Mouse (Mus musculus) right cerebral cortex, postnatal 14 days (tissue): Measurements from ENCODE around the gene Ndrg2.
A peak's percentile ranks its signal among the peaks of the same experiment; 100 is the strongest.
"Not testable (repeated sequence)": the region's sequence is repeated elsewhere in the genome, so short reads cannot be mapped to it uniquely, and the experiment has no call there.

Experiments used
- DNase-seq: peaks from one replicate; pipeline ENCODE4 v3.0.0; 2022

Gene Ndrg2

GRCm38 (mm10) chr14:51863603-51864002, 50.4 kb downstream of the Ndrg2 start:
- peak; percentile 12 for DNase-seq

- DNase-seq = not testable (repeated sequence)
These were observed 58.7 kb downstream of the Ndrg2 start for GRCm38 (mm10) chr14:51855280-51855679.
